Mouse (Mus musculus): ENCODE results near the gene Ttc28. TPM values are rescaled to one million over a fixed set of nuclear protein-coding genes. Genes with fewer than 3 reads are reported as not detected.
A peak's percentile ranks its signal among the peaks of the same experiment; 100 is the strongest.

The Ttc28 gene
- polyA plus RNA-seq, 2 experiments = 0.48 to 0.81 TPM

DNA sequence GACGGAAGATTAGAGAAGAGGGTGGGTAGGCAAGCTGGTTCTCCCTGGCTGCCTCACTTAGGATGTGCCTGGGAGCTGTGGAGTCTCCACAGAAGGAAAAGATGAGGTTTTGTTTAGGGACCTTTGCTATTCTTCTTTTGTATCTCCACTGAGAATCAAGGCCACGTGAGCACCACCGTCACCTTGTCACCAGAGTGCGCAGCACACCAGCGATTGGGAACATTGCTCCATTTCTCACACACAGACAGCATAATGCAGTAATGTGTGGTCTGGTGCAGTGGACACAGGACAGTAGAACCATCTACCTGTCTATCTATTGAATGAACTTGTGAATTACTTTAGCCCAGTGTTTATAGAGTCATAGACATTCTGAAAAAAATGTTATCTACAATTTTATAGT lies 121.3 kb downstream of the Ttc28 start:
- Histone ChIP-seq H3K9me3 (ENCODE audit: control insufficient read depth, low read length) (no peaks in the 10 kb centered on the region), H3K4me3 (ENCODE audit: insufficient read depth in 1 of 2, low read depth in 2 of 2, low read length in 2 of 2) (no peak overlapping the region), H3K27me3 (ENCODE audit: control insufficient read depth, insufficient read depth, low read length) (no peaks in the 10 kb centered on the region), H3K4me1 (replicated peaks; ENCODE audit: control insufficient read depth in 2 of 2, insufficient read depth in 2 of 2, low read length in 1 of 2) (no peaks in the 10 kb centered on the region), H3K9ac (replicated peaks) (no peak overlapping the region), H3K4me2 (ENCODE audit: low read depth) (no peak overlapping the region), H3K27ac (no peak overlapping the region), H3K36me3 (replicated peaks; ENCODE audit: control insufficient read depth, insufficient read depth, low read depth) (no peaks in the 10 kb centered on the region)
- TF ChIP-seq EP300 (IDR thresholded peaks at IDR 0.05; ENCODE audit: low read depth) (no peak), CTCF (IDR thresholded peaks at IDR 0.05; ENCODE audit: low read depth) (peak; percentile 31)
- 67% methylated on average over 5 of the region's 5 CpGs for WGBS (ENCODE audit: insufficient replicate concordance)
- DNase-seq (ENCODE audit: low read depth in 3 of 3, low spot score in 3 of 3) (no peak), ATAC-seq (ENCODE audit: insufficient read depth) (no peak)

DNA sequence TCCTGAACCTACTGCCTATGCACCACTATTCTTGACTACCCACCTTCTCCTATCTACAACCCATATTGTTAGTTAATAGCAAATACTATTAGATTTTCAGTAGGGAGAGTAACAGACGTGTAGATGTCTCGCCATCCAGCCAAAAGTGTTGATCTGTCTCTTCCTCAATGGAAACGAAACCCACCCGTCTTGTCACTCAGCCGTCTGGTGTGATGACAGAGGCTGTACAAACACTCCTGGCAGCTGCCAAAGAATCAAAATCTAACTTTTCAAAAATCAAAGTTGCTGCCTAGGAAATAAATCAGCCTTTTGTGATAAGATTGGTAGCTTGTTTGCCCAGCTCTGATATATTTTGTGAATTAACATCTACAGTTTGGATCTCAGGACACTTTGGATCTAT lies 123.6 kb downstream of the Ttc28 start:
- H3K36me3 ChIP-seq (replicated peaks; ENCODE audit: control insufficient read depth, insufficient read depth, low read depth) = no peaks in the 10 kb centered on the region
- no peaks in the 10 kb centered on the region for H3K4me1 ChIP-seq (replicated peaks; ENCODE audit: control insufficient read depth in 2 of 2, insufficient read depth in 2 of 2, low read length in 1 of 2)
- no peak overlapping the region for H3K9ac ChIP-seq (replicated peaks)
- no peak overlapping the region for H3K27ac ChIP-seq
- DNase-seq (ENCODE audit: low read depth in 3 of 3, low spot score in 3 of 3) (no peak), ATAC-seq (ENCODE audit: insufficient read depth) (no peak)
- 56% methylated on average over 5 of the region's 5 CpGs for WGBS (ENCODE audit: insufficient replicate concordance)
- no peaks in the 10 kb centered on the region for H3K9me3 ChIP-seq (ENCODE audit: control insufficient read depth, low read length)
- no peak overlapping the region for H3K4me2 ChIP-seq (ENCODE audit: low read depth)
- TF ChIP-seq EP300 (IDR thresholded peaks at IDR 0.05; ENCODE audit: low read depth) = no peak
- TF ChIP-seq CTCF (IDR thresholded peaks at IDR 0.05; ENCODE audit: low read depth) = no peak
- no peak overlapping the region for H3K4me3 ChIP-seq (ENCODE audit: insufficient read depth in 1 of 2, low read depth in 2 of 2, low read length in 2 of 2)
- H3K27me3 ChIP-seq (ENCODE audit: control insufficient read depth, insufficient read depth, low read length) = no peaks in the 10 kb centered on the region

DNA sequence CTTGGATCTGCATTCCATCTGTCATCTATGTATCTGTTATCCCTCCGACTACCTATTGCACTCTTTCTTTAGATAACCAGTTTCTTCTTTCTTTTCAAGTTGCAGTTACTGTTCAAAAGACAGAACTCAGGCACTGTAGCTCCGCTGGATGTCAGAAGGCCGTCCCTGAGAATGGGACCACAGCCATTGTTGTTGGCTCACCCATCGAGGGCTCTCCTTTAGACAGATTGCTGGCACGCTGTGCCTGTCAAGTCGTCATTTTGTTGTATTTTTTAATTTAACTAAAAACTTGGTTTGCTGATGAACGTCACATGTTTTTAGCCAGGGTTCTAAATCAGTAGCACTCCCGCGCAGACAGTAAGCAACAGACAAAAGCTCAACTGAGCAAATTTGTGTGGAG lies 124.1 kb downstream of the Ttc28 start:
- whole genome bisulfite sequencing (ENCODE audit: insufficient replicate concordance) = 71% methylated on average over 9 of the region's 9 CpGs
- H3K27ac ChIP-seq = no peak overlapping the region
- TF ChIP-seq CTCF (IDR thresholded peaks at IDR 0.05; ENCODE audit: low read depth) (no peak), EP300 (IDR thresholded peaks at IDR 0.05; ENCODE audit: low read depth) (no peak)
- no peaks in the 10 kb centered on the region for H3K27me3 ChIP-seq (ENCODE audit: control insufficient read depth, insufficient read depth, low read length)
- H3K9ac ChIP-seq (replicated peaks) = no peak overlapping the region
- H3K4me3 ChIP-seq (ENCODE audit: insufficient read depth in 1 of 2, low read depth in 2 of 2, low read length in 2 of 2) = no peak overlapping the region
- no peaks in the 10 kb centered on the region for H3K4me1 ChIP-seq (replicated peaks; ENCODE audit: control insufficient read depth in 2 of 2, insufficient read depth in 2 of 2, low read length in 1 of 2)
- ATAC-seq (ENCODE audit: insufficient read depth) = no peak
- no peak for DNase-seq (ENCODE audit: low read depth in 3 of 3, low spot score in 3 of 3)
- H3K4me2 ChIP-seq (ENCODE audit: low read depth) = no peak overlapping the region
- no peaks in the 10 kb centered on the region for H3K36me3 ChIP-seq (replicated peaks; ENCODE audit: control insufficient read depth, insufficient read depth, low read depth)
- H3K9me3 ChIP-seq (ENCODE audit: control insufficient read depth, low read length) = no peaks in the 10 kb centered on the region

DNA sequence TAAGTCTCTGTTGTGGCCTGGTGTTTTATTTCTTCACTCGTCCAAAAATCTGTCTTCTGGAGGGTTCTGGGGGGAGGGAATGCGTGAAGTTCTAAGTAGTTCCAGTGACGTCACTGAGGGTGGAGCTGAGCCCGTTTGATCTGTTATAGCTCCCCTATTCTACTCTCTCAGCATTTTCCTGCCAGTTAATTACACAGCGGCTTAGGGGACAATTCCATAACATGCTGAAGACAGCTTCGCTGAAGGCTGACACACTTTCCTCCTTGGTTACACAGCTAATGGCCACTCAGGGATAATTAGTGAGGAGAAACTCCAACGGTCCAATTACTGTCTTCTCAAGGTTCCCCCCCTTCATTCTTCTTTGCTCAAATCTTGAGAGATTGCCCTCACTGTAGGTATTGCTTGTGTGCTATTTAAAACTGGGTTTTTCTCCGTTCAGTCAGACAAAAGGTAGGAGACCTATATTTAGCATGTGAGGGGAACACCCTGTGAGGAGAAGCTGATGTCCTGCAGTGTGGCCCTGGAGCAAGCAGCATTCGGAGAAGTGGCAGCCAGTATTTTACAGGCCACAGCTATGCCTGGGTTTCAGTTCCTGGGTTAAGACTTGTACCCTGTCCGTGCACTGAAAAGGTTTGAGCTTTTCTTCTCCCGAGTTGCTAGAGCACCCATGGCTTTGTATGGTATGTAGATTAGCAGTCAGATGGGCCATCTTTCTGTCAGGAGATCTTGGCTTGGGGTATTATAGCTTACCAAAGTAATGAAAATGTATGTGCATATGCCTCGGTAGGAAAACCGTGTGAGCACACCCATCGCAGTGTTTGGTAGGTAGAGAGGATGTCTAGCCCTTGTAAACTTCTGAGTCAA lies 126.9 kb downstream of the Ttc28 start:
- no peak overlapping the region for H3K27ac ChIP-seq
- no peak overlapping the region for H3K4me3 ChIP-seq (ENCODE audit: insufficient read depth in 1 of 2, low read depth in 2 of 2, low read length in 2 of 2)
- peaks cover 0 to 5% of the 10 kb centered on the region in 2 experiments; a peak in 1 of 4 replicates for H3K4me1 ChIP-seq (replicated peaks; ENCODE audit: control insufficient read depth in 2 of 2, insufficient read depth in 2 of 2, low read length in 1 of 2)
- H3K9me3 ChIP-seq (ENCODE audit: control insufficient read depth, low read length) = no peaks in the 10 kb centered on the region
- no peaks in the 10 kb centered on the region for H3K36me3 ChIP-seq (replicated peaks; ENCODE audit: control insufficient read depth, insufficient read depth, low read depth)
- DNase-seq (ENCODE audit: low read depth in 3 of 3, low spot score in 3 of 3) (no peak), ATAC-seq (ENCODE audit: insufficient read depth) (no peak)
- H3K4me2 ChIP-seq (ENCODE audit: low read depth) = no peak overlapping the region
- no peaks in the 10 kb centered on the region for H3K27me3 ChIP-seq (ENCODE audit: control insufficient read depth, insufficient read depth, low read length)
- H3K9ac ChIP-seq (replicated peaks) = no peak overlapping the region
- 62% methylated on average over 14 of the region's 14 CpGs for WGBS (ENCODE audit: insufficient replicate concordance)
- TF ChIP-seq CTCF (IDR thresholded peaks at IDR 0.05; ENCODE audit: low read depth) (no peak), EP300 (IDR thresholded peaks at IDR 0.05; ENCODE audit: low read depth) (no peak)

DNA sequence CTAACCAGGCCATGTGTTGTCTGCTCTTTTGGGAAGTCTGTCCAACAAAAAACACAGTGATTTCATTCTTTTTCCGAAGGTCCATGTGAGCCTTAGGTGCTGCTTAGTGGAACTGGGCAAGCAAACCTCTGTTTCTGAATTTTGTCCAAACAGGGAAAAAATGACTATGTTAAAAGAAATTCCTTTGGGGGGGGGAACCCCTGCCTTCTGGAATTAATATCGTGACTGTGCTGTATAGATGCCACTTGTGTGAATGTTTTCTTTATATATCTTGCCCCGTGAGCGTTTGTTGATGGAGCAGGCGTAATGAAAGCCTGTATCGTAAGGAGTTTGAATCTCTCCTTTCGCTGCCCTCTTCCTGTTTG lies 127.5 kb downstream of the Ttc28 start:
- no peak overlapping the region for H3K9ac ChIP-seq (replicated peaks)
- DNase-seq (ENCODE audit: low read depth in 3 of 3, low spot score in 3 of 3) = no peak
- H3K36me3 ChIP-seq (replicated peaks; ENCODE audit: control insufficient read depth, insufficient read depth, low read depth) = no peaks in the 10 kb centered on the region
- H3K4me2 ChIP-seq (ENCODE audit: low read depth) = no peak overlapping the region
- no peak overlapping the region for H3K27ac ChIP-seq
- H3K4me3 ChIP-seq (ENCODE audit: insufficient read depth in 1 of 2, low read depth in 2 of 2, low read length in 2 of 2) = no peak overlapping the region
- H3K9me3 ChIP-seq (ENCODE audit: control insufficient read depth, low read length) = no peaks in the 10 kb centered on the region
- no peak for ATAC-seq (ENCODE audit: insufficient read depth)
- WGBS (ENCODE audit: insufficient replicate concordance) = 70% methylated on average over 7 of the region's 7 CpGs
- TF ChIP-seq CTCF (IDR thresholded peaks at IDR 0.05; ENCODE audit: low read depth) = no peak
- no peak for TF ChIP-seq EP300 (IDR thresholded peaks at IDR 0.05; ENCODE audit: low read depth)
- H3K27me3 ChIP-seq (ENCODE audit: control insufficient read depth, insufficient read depth, low read length) = no peaks in the 10 kb centered on the region
- H3K4me1 ChIP-seq (replicated peaks; ENCODE audit: control insufficient read depth in 2 of 2, insufficient read depth in 2 of 2, low read length in 1 of 2) = peaks cover 0 to 5% of the 10 kb centered on the region in 2 experiments; a peak in 1 of 4 replicates
